Mouse (Mus musculus) CH12.LX (cell line): Measurements from ENCODE around the gene Rragd. TPM values are rescaled to one million over a fixed set of nuclear protein-coding genes. Genes with fewer than 3 reads are reported as not detected.

ENCODE experiments used
- DNase-seq: peaks from one replicate; pipeline ENCODE4 v3.0.0-alpha.2; 2013; ENCODE audit errors: extremely low read depth
- H3K27ac ChIP-seq: 2 replicates; pipeline ENCODE4 v1.5.1; 2012; ENCODE audit warnings: low read depth, mild to moderate bottlenecking, control low read depth, moderate library complexity; ENCODE audit not compliant: insufficient read depth
- H3K27me3 ChIP-seq: replicated peaks from 2 replicates; pipeline ENCODE3; 2012; ENCODE audit warnings: inconsistent platforms
- H3K36me3 ChIP-seq, 2 experiments: replicated peaks in 1 of 2; 2 replicates each; pipeline versions ENCODE3 to v1.6.1; 2012; ENCODE audit warnings: inconsistent platforms in 1 of 2, low read length in 1 of 2, mild to moderate bottlenecking in 1 of 2, mixed read lengths in 1 of 2, moderate library complexity in 1 of 2; ENCODE audit not compliant: control insufficient read depth in 1 of 2, insufficient read depth in 1 of 2
- H3K4me1 ChIP-seq, 2 experiments: 2 replicates each; pipeline ENCODE4 v1.6.1; 2012; ENCODE audit warnings: inconsistent platforms in 1 of 2, moderate library complexity in 1 of 2; ENCODE audit not compliant: insufficient read depth in 2 of 2, control insufficient read depth in 1 of 2
- H3K4me2 ChIP-seq: 2 replicates; pipeline ENCODE4 v1.6.1; 2012; ENCODE audit warnings: low read depth, mild to moderate bottlenecking, control low read depth; ENCODE audit not compliant: poor library complexity, insufficient read depth, severe bottlenecking
- H3K4me3 ChIP-seq, 3 experiments: fragments of 150-350 bp in 1 of 3; sonication (generic) in 1 of 3; replicated peaks in 1 of 3; 2 replicates each; pipeline versions ENCODE3 to v1.5.1; 2011 to 2012; ENCODE audit warnings: low read depth in 2 of 3, low read length in 2 of 3, mild to moderate bottlenecking in 2 of 3, moderate library complexity in 2 of 3, control low read depth in 1 of 3, improper control_type of control experiment in 1 of 3, inconsistent platforms in 1 of 3, mixed read lengths in 1 of 3; ENCODE audit not compliant: poor library complexity in 1 of 3
- H3K79me2 ChIP-seq: replicated peaks from 2 replicates; pipeline ENCODE4 v1.6.1; 2012; ENCODE audit warnings: mild to moderate bottlenecking, moderate library complexity; ENCODE audit not compliant: control insufficient read depth, poor library complexity, insufficient read depth, severe bottlenecking; ENCODE audit errors: extremely low read depth
- H3K9ac ChIP-seq: 2 replicates; pipeline ENCODE4 v1.6.1; 2012; ENCODE audit warnings: low read depth, mild to moderate bottlenecking, control low read depth, moderate library complexity; ENCODE audit not compliant: insufficient read depth
- H3K9me3 ChIP-seq: replicated peaks from 2 replicates; pipeline ENCODE3; 2012; ENCODE audit warnings: low read length, inconsistent platforms, mixed read lengths
- BHLHE40 ChIP-seq: IDR thresholded peaks from 2 replicates; pipeline ENCODE4 v1.6.1; 2011; ENCODE audit warnings: mild to moderate bottlenecking, low read depth, low read length, improper control_type of control experiment
- CHD1 ChIP-seq: IDR thresholded peaks from 2 replicates; pipeline ENCODE4 v1.6.1; 2012; ENCODE audit warnings: low read depth, low read length, improper control_type of control experiment, inconsistent platforms
- CTCF ChIP-seq, 2 experiments: IDR thresholded peaks in 1 of 2; conservative IDR thresholded peaks in 1 of 2; 2 replicates each; pipeline ENCODE4 v1.5.1; 2011 to 2012; ENCODE audit warnings: low read depth in 2 of 2, low read length in 2 of 2, improper control_type of control experiment in 1 of 2, inconsistent platforms in 1 of 2, mild to moderate bottlenecking in 1 of 2, moderate library complexity in 1 of 2
- E2F4 ChIP-seq: IDR thresholded peaks from 2 replicates; pipeline ENCODE4 v1.6.1; 2011; ENCODE audit warnings: low read depth, low read length, improper control_type of control experiment; ENCODE audit not compliant: insufficient replicate concordance
- GABPA ChIP-seq: IDR thresholded peaks from 2 replicates; pipeline ENCODE4 v1.6.1; 2012; ENCODE audit warnings: low read depth, low read length, improper control_type of control experiment, inconsistent platforms; ENCODE audit not compliant: insufficient replicate concordance
- HCFC1 ChIP-seq: IDR thresholded peaks from 2 replicates; pipeline ENCODE4 v1.6.1; 2012; ENCODE audit warnings: low read depth, mild to moderate bottlenecking, inconsistent platforms, low read length, improper control_type of control experiment
- IRF4 ChIP-seq: IDR thresholded peaks from 2 replicates; pipeline ENCODE4 v1.6.1; 2014; ENCODE audit warnings: low read depth, mild to moderate bottlenecking, inconsistent platforms, low read length, improper control_type of control experiment
- MAFK ChIP-seq: IDR thresholded peaks from 2 replicates; pipeline ENCODE4 v1.6.1; 2011; ENCODE audit warnings: low read length, improper control_type of control experiment; ENCODE audit not compliant: insufficient replicate concordance
- NELFE ChIP-seq: IDR thresholded peaks from 2 replicates; pipeline ENCODE4 v1.6.1; 2011; ENCODE audit warnings: low read depth, low read length, improper control_type of control experiment
- NRF1 ChIP-seq: IDR thresholded peaks from 2 replicates; pipeline ENCODE4 v1.6.1; 2014; ENCODE audit warnings: low read depth, mild to moderate bottlenecking, inconsistent platforms, low read length, improper control_type of control experiment, moderate library complexity
- POLR2A ChIP-seq: IDR thresholded peaks from 2 replicates; pipeline ENCODE4 v1.6.1; 2011; ENCODE audit warnings: low read depth, mild to moderate bottlenecking, improper control_type of control experiment, low read length
- RAD21 ChIP-seq: IDR thresholded peaks from 2 replicates; pipeline ENCODE4 v1.6.1; 2011; ENCODE audit warnings: low read depth, mild to moderate bottlenecking, low read length, improper control_type of control experiment, moderate library complexity
- SIN3A ChIP-seq: IDR thresholded peaks from 2 replicates; pipeline ENCODE4 v1.6.1; 2012; ENCODE audit warnings: low read length, improper control_type of control experiment, inconsistent platforms
- TBP ChIP-seq: conservative IDR thresholded peaks from 2 replicates; pipeline ENCODE4 v1.6.1; 2011; ENCODE audit warnings: low read depth, low read length, improper control_type of control experiment
- TCF12 ChIP-seq: IDR thresholded peaks from 2 replicates; pipeline ENCODE4 v1.6.1; 2014; ENCODE audit warnings: low read depth, mild to moderate bottlenecking, inconsistent platforms, low read length, improper control_type of control experiment
- USF1 ChIP-seq: IDR thresholded peaks from 2 replicates; pipeline ENCODE4 v1.6.1; 2014; ENCODE audit warnings: low read depth, mild to moderate bottlenecking, inconsistent platforms, low read length, improper control_type of control experiment
- ZNF384 ChIP-seq: IDR thresholded peaks from 2 replicates; pipeline ENCODE4 v1.6.1; 2012; ENCODE audit warnings: low read depth, low read length, improper control_type of control experiment, inconsistent platforms
- dilution Hi-C: fragments of 300-500 bp; cut with MboI; formaldehyde crosslinking; loops from 2 replicates; pipeline ENCODE4 v1.14.3; 2020; ENCODE audit warnings: low sequenced_read_pairs; ENCODE audit not compliant: extremely low pct_unique_long_range_greater_than_20kb, extremely low pct_ligation_motif_present
- in situ Hi-C: fragments of 300-500 bp; cut with MboI; formaldehyde crosslinking; loops from 3 replicates; pipeline ENCODE4 v1.14.3; 2019; ENCODE audit warnings: low sequenced_read_pairs, low pct_ligation_motif_present, low pct_unique_long_range_greater_than_20kb, mixed read lengths
- polyA plus RNA-seq: library from polyadenylated mRNA; unstranded; fragments of >175 nt; gene quantifications from 2 replicates; pipeline ENCODE4 v1.2.1, GENCODE M21; 2012; ENCODE audit warnings: low read depth; ENCODE audit not compliant: insufficient read length
- total RNA-seq, 2 experiments: library from RNA; depleted of rRNA; stranded (reverse); fragments of 300-350 nt in 1 of 2; fragments of >200 nt in 1 of 2; gene quantifications; 2 replicates each; pipeline ENCODE4 v1.2.3; 2012 to 2014

Rragd gene
- total and polyA plus RNA-seq, 3 experiments: 0.46 to 1.4 (median 1.1) TPM

- no peak for TF ChIP-seq GABPA
- TF ChIP-seq, all 38 proteins: peak for 0
Measured at GRCm38 (mm10) chr4:33057890-33058687, 75.3 kb downstream of the Rragd start (continued).

DNA sequence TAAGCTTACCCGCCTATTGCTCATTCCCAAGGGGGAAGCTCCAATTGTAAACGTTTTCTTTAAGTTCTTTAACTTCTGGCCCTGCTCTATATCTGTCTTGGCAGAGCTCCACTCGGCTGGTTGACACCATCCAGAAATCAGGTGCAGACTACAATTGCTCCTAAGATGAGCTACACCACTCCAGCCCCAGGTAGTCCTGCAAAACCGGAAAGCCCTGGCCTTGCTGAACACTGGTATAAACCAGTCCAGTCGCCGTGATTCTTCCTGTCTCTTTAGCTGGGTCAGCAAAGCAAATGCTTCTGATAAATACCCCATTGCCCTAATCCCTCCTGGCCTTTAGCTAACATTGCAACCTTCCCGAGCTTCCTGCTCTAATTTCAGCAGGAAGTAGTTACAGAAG is 78.3 kb downstream of the Rragd start:
- dilution Hi-C loops: no loop called here
- DNase-seq: no peak
- H3K9me3 ChIP-seq: no peaks in the 10 kb centered on the region
- H3K4me1 ChIP-seq: peaks cover 2 to 13% of the 10 kb centered on the region in 2 experiments; a peak in 3 of 4 replicates
- no peaks in the 10 kb centered on the region for H3K27me3 ChIP-seq
- H3K9ac ChIP-seq: no peak overlapping the region
- no peak overlapping the region for H3K4me3 ChIP-seq
- in situ Hi-C loops: no loop called here
- no peak for TF ChIP-seq CTCF (conservative IDR thresholded peaks at IDR 0.05 in 1 of 2, IDR thresholded peaks at IDR 0.05 in 1 of 2; ENCODE audit: low read depth in 2 of 2, low read length in 2 of 2)
- TF ChIP-seq MAFK: no peak
- TF ChIP-seq USF1: no peak
- no peak for TF ChIP-seq HCFC1
- TF ChIP-seq IRF4: no peak
- no peak for TF ChIP-seq POLR2A
- TF ChIP-seq NRF1: no peak
- no peak for TF ChIP-seq TCF12
- no peak for TF ChIP-seq SIN3A
- TF ChIP-seq E2F4: no peak
- TF ChIP-seq GABPA: no peak
- TF ChIP-seq NELFE: no peak
- TF ChIP-seq TBP: no peak
- no peak for TF ChIP-seq ZNF384
- no peak for TF ChIP-seq CHD1
- no peak for TF ChIP-seq RAD21
- no peak for TF ChIP-seq BHLHE40
- H3K36me3 ChIP-seq: no peaks in the 10 kb centered on the region
- no peak overlapping the region for H3K27ac ChIP-seq
- no peaks in the 10 kb centered on the region for H3K79me2 ChIP-seq
- no peak overlapping the region for H3K4me2 ChIP-seq

- dilution Hi-C loops: no loop called here
- H3K27me3 ChIP-seq: no peaks in the 10 kb centered on the region
- H3K4me2 ChIP-seq: no peak within 1 kb of the TSS
- H3K9ac ChIP-seq: no peak within 1 kb of the TSS
- in situ Hi-C loops: no loop called here
- no peak within 1 kb of the TSS for H3K27ac ChIP-seq
- no peak for DNase-seq
- no peaks in the 10 kb centered on the region for H3K9me3 ChIP-seq
- H3K4me3 ChIP-seq: no peak within 1 kb of the TSS
- no peak for TF ChIP-seq SIN3A
- H3K36me3 ChIP-seq: no peaks in the 10 kb centered on the region
- no peaks in the 10 kb centered on the region for H3K79me2 ChIP-seq
- peaks cover 0 to 5% of the 10 kb centered on the region in 2 experiments; a peak in 1 of 4 replicates for H3K4me1 ChIP-seq
Measured at GRCm38 (mm10) chr4:33062981-33063380, 80.1 kb downstream of the Rragd start, which contains the start of gene Gabrr2. Gene Gabrr2 (plus strand): TSS chr4:33062999.
